8 mouse cellular contexts compared by ENCODE assay signal in the genomic region with DNA sequence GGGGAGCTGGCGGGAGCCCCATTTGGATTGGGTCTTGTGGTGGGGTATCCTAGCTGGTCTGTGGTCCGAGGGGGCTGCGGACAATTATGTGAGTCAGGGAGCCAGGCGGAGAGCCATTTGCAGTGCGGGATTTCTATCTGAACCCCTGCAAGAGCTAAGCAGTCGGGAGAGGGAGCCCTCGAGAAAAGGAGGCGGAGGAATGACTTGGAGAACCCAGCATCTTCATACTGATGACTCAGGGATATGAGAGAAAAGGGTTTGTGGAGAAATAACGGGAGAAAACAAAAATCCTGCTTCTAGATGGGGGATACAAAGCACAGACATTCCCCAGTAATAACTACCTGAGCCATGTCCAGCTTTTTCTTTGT. TPM values are rescaled to one million over a fixed set of nuclear protein-coding genes. Genes with fewer than 3 reads are reported as not detected.
DNase-seq lines count a peak whose midpoint lies in the region; ATAC-seq and TF ChIP-seq lines count a peak whose summit lies in the region.

No protein-coding gene starts in this region.

- H3K9ac ChIP-seq in forebrain, postnatal 0 days: peak overlapping the region; percentile 81
- H3K9ac ChIP-seq in midbrain, embryonic 14.5 days (replicated peaks; ENCODE audit: low read length): peak overlapping the region; percentile 86; the same call in 1 of the 2 replicates

- no peak for TF ChIP-seq CTCF in testis, adult 2 months (IDR thresholded peaks at IDR 0.05; ENCODE audit: control insufficient read depth, insufficient read depth, insufficient replicate concordance, low read depth, low read length)
- peak; percentile 73 for TF ChIP-seq CTCF in forebrain, postnatal 0 days (IDR thresholded peaks at IDR 0.05; ENCODE audit: low read depth)

- peak overlapping the region; percentile 90 for H3K4me3 ChIP-seq in testis, adult 2 months (ENCODE audit: control insufficient read depth, low read depth, low read length)
- H3K4me3 ChIP-seq in forebrain, postnatal 0 days (ENCODE audit: low read depth, low read length): peak overlapping the region; percentile 75
- H3K4me3 ChIP-seq in midbrain, embryonic 14.5 days (replicated peaks; ENCODE audit: low read depth, low read length): peak overlapping the region; percentile 86

- DNase-seq in cerebellum, postnatal 36 days: no peak
- DNase-seq in testis, postnatal 14 days (ENCODE audit: low spot score): no peak
- DNase-seq in forebrain, postnatal 0 days: peak; percentile 92
- DNase-seq in kidney, postnatal 36 days: peak; percentile 71 to 82
- DNase-seq in midbrain, embryonic 14.5 days: peak; percentile 93
- no peak for DNase-seq in frontal cortex, postnatal 14 days (ENCODE audit: low spot score in 2 of 2)

- WGBS in forebrain, postnatal 0 days: under 1% methylated on average over 9 of the region's 9 CpGs
- WGBS in midbrain, embryonic 14.5 days: under 1% methylated on average over 9 of the region's 9 CpGs

- peaks cover 12% of the 10 kb centered on the region for H3K4me1 ChIP-seq in testis, adult 2 months (ENCODE audit: control insufficient read depth, insufficient read depth, low read length)
- H3K4me1 ChIP-seq in forebrain, postnatal 0 days (ENCODE audit: insufficient read depth): peaks cover 9% of the 10 kb centered on the region; the same call in 1 of the 2 replicates
- H3K4me1 ChIP-seq in midbrain, embryonic 14.5 days (ENCODE audit: control insufficient read depth, insufficient read depth, low read length): peaks cover 16% of the 10 kb centered on the region

- H3K36me3 ChIP-seq in testis, adult 2 months (ENCODE audit: control insufficient read depth, insufficient read depth, low read length): no peaks in the 10 kb centered on the region
- H3K36me3 ChIP-seq in forebrain, postnatal 0 days (ENCODE audit: insufficient read depth): no peaks in the 10 kb centered on the region
- no peaks in the 10 kb centered on the region for H3K36me3 ChIP-seq in midbrain, embryonic 14.5 days (ENCODE audit: control insufficient read depth, insufficient read depth, low read length)

- ATAC-seq in cerebellum, adult (ENCODE audit: insufficient number of reproducible peaks, low FRiP score, low TSS enrichment): peak; percentile 73; the same call in 1 of the 2 replicates
- ATAC-seq in forebrain, postnatal 0 days: peak; percentile 84
- ATAC-seq in midbrain, embryonic 14.5 days (ENCODE audit: low FRiP score, low TSS enrichment): peak; percentile 76

- no peak for TF ChIP-seq POLR2A in testis, adult 2 months (IDR thresholded peaks at IDR 0.05; ENCODE audit: control insufficient read depth, low read depth, low read length)

- H3K27ac ChIP-seq in testis, adult 2 months (ENCODE audit: control insufficient read depth, insufficient read depth, low read depth, low read length): no peak overlapping the region; the same call in 1 of the 2 replicates
- peak overlapping the region; percentile 94 for H3K27ac ChIP-seq in forebrain, postnatal 0 days (ENCODE audit: low read depth, low read length)
- H3K27ac ChIP-seq in midbrain, embryonic 14.5 days (replicated peaks; ENCODE audit: low read depth, low read length): peak overlapping the region; percentile 97

- peak overlapping the region; percentile 72 for H3K4me2 ChIP-seq in forebrain, postnatal 0 days (ENCODE audit: low read depth)
- H3K4me2 ChIP-seq in midbrain, embryonic 14.5 days (ENCODE audit: low read length): peak overlapping the region; percentile 71

- no peaks in the 10 kb centered on the region for H3K9me3 ChIP-seq in forebrain, postnatal 0 days (ENCODE audit: low read length)
- H3K9me3 ChIP-seq in midbrain, embryonic 14.5 days (ENCODE audit: control insufficient read depth, low read length): no peaks in the 10 kb centered on the region

- no peaks in the 10 kb centered on the region for H3K27me3 ChIP-seq in testis, adult 2 months (ENCODE audit: control insufficient read depth, insufficient read depth, low read length)
- H3K27me3 ChIP-seq in forebrain, postnatal 0 days (ENCODE audit: insufficient read depth, low read length): no peaks in the 10 kb centered on the region
- no peaks in the 10 kb centered on the region; the same call in 1 of the 2 replicates for H3K27me3 ChIP-seq in midbrain, embryonic 14.5 days (ENCODE audit: control insufficient read depth, insufficient read depth, low read length)

RNA-seq across cellular contexts. Expression of a gene that starts 1.4 kb away (rescaled TPM):
- polyA plus RNA-seq in testis, adult 2 months (2012; rRNA removed): 13.2 and 14.0 TPM in 2 replicates
- total RNA-seq in forebrain, postnatal 0 days (2014; rRNA removed): 183 and 184 TPM in 2 replicates
- polyA plus RNA-seq in forebrain, postnatal 0 days (2015; fragmentation: Nextera tagmentation; extraction: Ambion mirVana): 21.6 and 27.6 TPM in 2 replicates
- polyA plus RNA-seq in midbrain, embryonic 14.5 days (2014; fragmentation: Nextera tagmentation; extraction: Ambion mirVana): 39.0 and 42.2 TPM in 2 replicates

Comparison
In these comparisons a context has a peak if more than half of its experiments do, and no peak if none do; other contexts are left out.
1. DNase-seq: peak in forebrain, postnatal 0 days (single experiment), kidney, postnatal 36 days (2 of 2) and midbrain, embryonic 14.5 days (single experiment); none in cerebellum, postnatal 36 days (0 of 2), testis, postnatal 14 days (single experiment) and frontal cortex, postnatal 14 days (0 of 2).
2. Peak in every context shown above with its lines, with median percentiles within 50 percentile points of each other: ATAC-seq and H3K4me3 ChIP-seq.